Mouse (Mus musculus) left cerebral cortex, adult 2 months (tissue): ENCODE measurements around the gene Kif7. TPM values are rescaled to one million over a fixed set of nuclear protein-coding genes. Genes with fewer than 3 reads are reported as not detected.

ENCODE experiments used
- DNase-seq, 2 experiments: peaks; one replicate each; pipeline ENCODE4 v3.0.0; 2021 to 2022; ENCODE audit warnings: low spot score in 2 of 2, mixed read lengths in 1 of 2; ENCODE audit errors: extremely low spot score in 1 of 2
- H3K27ac ChIP-seq: fragments of 200-600 bp; 2 replicates; pipeline ENCODE4 v1.8.1; 2022
- H3K4me3 ChIP-seq: fragments of 200-600 bp; 2 replicates; pipeline ENCODE4 v1.8.1; 2022
- CTCF ChIP-seq: fragments of 200-600 bp; IDR thresholded peaks from 2 replicates; pipeline ENCODE4 v1.8.1; 2022; ENCODE audit warnings: antibody characterized with exemption, mild to moderate bottlenecking, moderate library complexity
- intact Hi-C: fragments of 180-260 bp; cut with DNase I; formaldehyde crosslinking; loops from one replicate; pipeline ENCODE4 v1.15.1; 2025
- total RNA-seq, 2 experiments: library from RNA; stranded (reverse); gene quantifications; 2 replicates each; pipeline ENCODE4 v1.2.3; 2021

The Kif7 gene
- total RNA-seq, 2 experiments from 2014 or later = 1.4 to 1.7 TPM

GRCm38 (mm10) chr7:79710130-79710607 lies 5.4 kb downstream of the Kif7 start:
- H3K27ac ChIP-seq = peak overlapping the region; percentile 48; the same call in 1 of the 2 replicates
- H3K4me3 ChIP-seq = peak overlapping the region; percentile 44
- DNase-seq = peak; percentile 61 to 75
- peak; percentile 66 for TF ChIP-seq CTCF
- intact Hi-C loops = no loop called here

DNA sequence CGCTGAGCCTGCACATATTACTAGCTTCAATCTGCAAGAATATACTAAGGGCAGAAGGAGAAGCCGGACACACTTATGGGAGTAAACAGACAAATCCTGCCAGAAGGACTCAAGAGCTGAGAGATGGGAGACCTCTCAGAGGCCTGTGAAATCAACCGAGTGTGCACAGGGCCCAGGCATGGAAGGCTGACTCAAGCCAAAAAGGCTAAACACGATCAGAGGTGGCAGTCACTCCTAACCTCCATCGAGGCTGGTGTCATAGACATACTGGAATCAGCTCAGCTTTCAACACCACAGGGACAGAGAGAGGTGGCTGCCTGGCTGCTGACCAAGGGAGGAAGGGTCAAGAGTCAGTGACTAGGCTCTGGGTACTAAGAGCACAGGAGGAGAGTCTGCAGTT lies 10.3 kb downstream of the Kif7 start:
- no peak for DNase-seq
- no peak overlapping the region for H3K27ac ChIP-seq
- no peak overlapping the region for H3K4me3 ChIP-seq
- intact Hi-C loops = no loop called here
- TF ChIP-seq CTCF = no peak

DNA sequence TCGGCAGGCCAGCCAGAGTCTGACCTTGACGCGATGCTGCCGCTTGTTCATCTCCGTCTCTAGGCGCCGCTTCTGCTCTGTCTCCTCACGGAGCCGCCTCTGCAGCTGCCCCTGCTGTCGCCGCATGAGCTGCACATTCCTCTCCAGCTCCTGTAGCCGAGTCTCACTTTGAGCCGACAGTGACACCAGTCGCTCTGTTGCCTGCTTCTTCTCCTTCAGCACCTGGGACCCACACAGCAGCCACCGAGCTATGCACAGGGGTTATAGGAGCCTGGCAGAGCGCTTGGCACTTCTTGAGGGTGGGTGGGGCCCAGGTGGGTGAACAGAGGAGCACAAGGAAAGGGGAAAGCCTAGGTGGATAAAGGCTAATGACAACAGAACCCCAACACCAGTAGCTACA lies 12.8 kb downstream of the Kif7 start:
- DNase-seq = no peak
- no peak overlapping the region for H3K4me3 ChIP-seq
- H3K27ac ChIP-seq = no peak overlapping the region
- intact Hi-C loops = no loop called here
- TF ChIP-seq CTCF = no peak

DNA sequence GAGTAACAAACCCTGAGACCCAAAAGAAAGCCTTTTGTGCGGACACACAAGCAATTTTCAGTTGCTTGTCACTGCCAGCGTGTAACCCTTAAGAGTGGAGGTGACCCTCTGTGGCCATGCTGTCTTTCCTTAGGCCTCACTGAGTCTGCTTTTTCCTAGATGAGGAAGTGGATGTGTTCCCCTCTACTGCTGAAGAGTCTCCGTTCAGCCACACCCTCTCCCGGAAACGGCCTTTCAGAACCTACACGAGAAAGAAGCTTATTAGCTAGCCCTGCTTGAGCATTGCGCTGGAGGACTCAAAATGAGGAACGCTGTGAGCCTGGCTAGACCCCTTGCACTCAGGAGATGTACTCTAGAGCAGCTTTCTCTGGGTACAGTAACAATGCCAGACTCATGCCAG lies 19.0 kb downstream of the Kif7 start:
- no peak for TF ChIP-seq CTCF
- H3K27ac ChIP-seq = no peak overlapping the region
- DNase-seq = no peak
- no peak overlapping the region for H3K4me3 ChIP-seq
- intact Hi-C loops = no loop called here

- TF ChIP-seq CTCF = no peak
- no peak overlapping the region for H3K4me3 ChIP-seq
- intact Hi-C loops = no loop called here
- DNase-seq = no peak
- H3K27ac ChIP-seq = no peak overlapping the region
Observed at GRCm38 (mm10) chr7:79680231-79680630, 35.3 kb downstream of the Kif7 start.

GRCm38 (mm10) chr7:79679186-79679585 lies 36.3 kb downstream of the Kif7 start:
- TF ChIP-seq CTCF = peak; percentile 35
- Histone ChIP-seq H3K27ac (no peak overlapping the region), H3K4me3 (no peak overlapping the region)
- DNase-seq = no peak
- intact Hi-C loops = no loop called here

DNA sequence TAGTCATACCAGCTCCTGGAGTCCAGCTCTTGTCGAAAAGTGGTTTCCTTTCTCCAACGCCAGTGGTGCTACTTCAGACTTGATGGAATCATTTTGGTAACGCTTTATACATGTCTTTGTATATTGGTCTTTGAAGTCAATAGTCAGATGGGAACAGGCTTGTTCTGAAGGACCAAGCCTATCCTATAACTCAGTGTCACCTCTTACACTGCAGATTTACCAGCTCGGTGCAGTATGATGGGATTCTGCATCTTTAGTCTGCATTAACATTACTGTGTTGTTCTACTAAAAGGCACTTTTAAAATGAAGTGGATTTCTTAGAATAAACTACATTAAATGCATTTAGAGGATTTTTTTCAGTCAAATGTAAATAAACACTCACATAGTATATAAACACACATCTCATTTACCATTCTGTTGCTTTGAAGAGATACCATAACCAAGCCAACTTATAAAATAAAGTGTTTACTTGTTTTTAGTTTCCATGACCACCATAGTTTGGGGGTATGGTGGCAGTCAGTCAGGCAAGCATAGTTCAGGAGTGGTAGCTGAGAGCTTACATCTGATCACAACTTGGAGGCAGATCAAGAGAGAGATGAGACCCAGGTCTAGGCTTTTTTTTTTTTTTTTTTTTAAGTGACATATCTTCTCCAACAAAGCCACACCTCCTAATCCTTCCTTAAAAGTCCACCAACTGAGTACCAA lies 44.5 kb downstream of the Kif7 start:
- no peak overlapping the region for H3K27ac ChIP-seq
- no peak for DNase-seq
- H3K4me3 ChIP-seq = no peak overlapping the region
- TF ChIP-seq CTCF = no peak
- intact Hi-C loops = no loop called here

GRCm38 (mm10) chr7:79666690-79667089 lies 48.8 kb downstream of the Kif7 start:
- Histone ChIP-seq H3K27ac (no peak overlapping the region), H3K4me3 (no peak overlapping the region)
- intact Hi-C loops = no loop called here
- DNase-seq = no peak
- TF ChIP-seq CTCF = no peak; the same call in 1 of the 2 replicates

- Histone ChIP-seq H3K4me3 (no peak overlapping the region), H3K27ac (no peak overlapping the region)
- no peak for TF ChIP-seq CTCF
- no peak for DNase-seq
- intact Hi-C loops = no loop called here
Observed at GRCm38 (mm10) chr7:79661253-79661890, 54.1 kb downstream of the Kif7 start.

DNA sequence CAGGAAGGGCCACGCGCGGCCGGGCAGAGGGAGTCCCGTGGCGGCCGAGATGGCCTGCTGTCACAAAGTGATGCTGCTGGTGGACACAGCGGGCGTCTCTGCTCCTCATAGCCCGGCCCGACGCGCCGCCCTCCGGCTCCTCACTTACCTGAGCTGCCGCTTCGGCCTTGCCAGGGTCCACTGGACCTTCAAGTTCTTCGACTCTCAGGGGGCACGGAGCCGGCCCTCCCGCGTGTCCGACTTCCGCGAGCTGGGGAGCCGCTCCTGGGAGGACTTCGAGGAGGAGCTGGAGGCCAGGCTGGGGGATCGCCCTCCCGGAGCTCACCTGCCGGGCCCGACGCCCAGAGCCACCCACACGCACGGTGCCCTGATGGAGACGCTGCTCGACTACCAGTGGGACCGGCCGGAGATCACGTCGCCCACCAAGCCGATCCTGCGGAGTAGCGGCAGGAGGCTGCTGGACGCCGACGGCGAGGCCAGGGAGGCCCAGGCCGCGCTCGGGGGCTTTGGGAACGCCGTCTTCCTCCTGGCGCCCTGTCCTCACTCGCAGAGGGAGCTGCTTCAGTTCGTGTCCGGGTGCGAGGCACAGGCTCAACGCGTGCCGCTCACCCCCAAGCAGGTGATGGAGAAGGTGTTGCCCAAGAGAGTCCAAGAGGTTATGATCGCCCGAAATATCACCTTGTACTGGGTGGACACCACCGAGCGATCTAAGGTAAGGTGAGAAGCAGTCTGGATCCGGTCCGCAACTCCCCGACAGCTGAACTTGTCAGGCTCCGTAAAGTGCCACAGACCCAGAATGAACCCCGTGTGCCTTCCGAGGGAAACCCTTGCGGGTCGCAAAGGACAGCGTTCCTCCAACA lies 55.0 kb downstream of the Kif7 start:
- no peak for DNase-seq

GRCm38 (mm10) chr7:79659578-79660290 lies 55.8 kb downstream of the Kif7 start, which contains the start of gene Ticrr:
Gene Ticrr (plus strand): TSS chr7:79660196.
- Histone ChIP-seq H3K4me3 (peak within 1 kb of the TSS; percentile 66), H3K27ac (no peak within 1 kb of the TSS)
- intact Hi-C loops = no loop called here
- no peak for TF ChIP-seq CTCF
- peak; percentile 89 to 92 for DNase-seq

More for the DNA sequence above, 55.0 kb downstream of the Kif7 start:
- intact Hi-C loops = no loop called here
- no peak overlapping the region for H3K27ac ChIP-seq
- TF ChIP-seq CTCF = no peak
- H3K4me3 ChIP-seq = peak overlapping the region; percentile 66

GRCm38 (mm10) chr7:79654586-79654985 lies 60.9 kb downstream of the Kif7 start:
- H3K4me3 ChIP-seq = no peak overlapping the region
- no peak overlapping the region for H3K27ac ChIP-seq
- TF ChIP-seq CTCF = no peak
- intact Hi-C loops = no loop called here
- DNase-seq = no peak
